Mouse (Mus musculus) liver, embryonic 13.5 days (tissue): ENCODE data around the gene Kif3a. TPM values are rescaled to one million over a fixed set of nuclear protein-coding genes. Genes with fewer than 3 reads are reported as not detected.
A peak's percentile ranks its signal among the peaks of the same experiment; 100 is the strongest.

ENCODE experiments used
- ATAC-seq: fragments of 200-750 bp; cut with Nextera tagmentation; 2 replicates; pipeline ENCODE4 v1.8.0; 2017; ENCODE audit warnings: low read depth, mild to moderate bottlenecking, moderate number of reproducible peaks, moderate library complexity
- DNase-seq: peaks from one replicate; pipeline ENCODE4 v3.0.0; 2022
- H3K27ac ChIP-seq: fragments of 300-500 bp; sonication (generic); 2 replicates; pipeline ENCODE4 v1.5.1; 2015; ENCODE audit warnings: moderate library complexity, mild to moderate bottlenecking, inconsistent platforms
- H3K27me3 ChIP-seq: fragments of 300-500 bp; sonication (generic); 2 replicates; pipeline ENCODE4 v1.6.1; 2015; ENCODE audit warnings: mild to moderate bottlenecking, inconsistent platforms
- H3K36me3 ChIP-seq: fragments of 300-500 bp; sonication (generic); 2 replicates; pipeline ENCODE4 v1.6.1; 2015; ENCODE audit warnings: mild to moderate bottlenecking, inconsistent platforms
- H3K4me1 ChIP-seq: fragments of 300-500 bp; sonication (generic); replicated peaks from 2 replicates; pipeline ENCODE4 v1.6.1; 2015; ENCODE audit warnings: inconsistent platforms
- H3K4me2 ChIP-seq: fragments of 300-500 bp; sonication (generic); 2 replicates; pipeline ENCODE4 v1.6.1; 2015; ENCODE audit warnings: inconsistent platforms, mild to moderate bottlenecking, moderate library complexity
- H3K4me3 ChIP-seq: fragments of 300-500 bp; sonication (generic); replicated peaks from 2 replicates; pipeline ENCODE4 v1.5.1; 2015; ENCODE audit warnings: mild to moderate bottlenecking, inconsistent platforms
- H3K9ac ChIP-seq: fragments of 300-500 bp; sonication (generic); 2 replicates; pipeline ENCODE4 v1.6.1; 2015; ENCODE audit warnings: mild to moderate bottlenecking, inconsistent platforms
- H3K9me3 ChIP-seq: fragments of 300-500 bp; sonication (generic); replicated peaks from 2 replicates; pipeline ENCODE4 v1.6.1; 2016; ENCODE audit warnings: inconsistent platforms
- WGBS: fragments of 180-500 bp; shearing (Covaris S2); methylation state at CpG from one replicate; pipeline ENCODE4 v1.1.7; 2015; ENCODE audit not compliant: insufficient replicate concordance; 5-methylcytosine and 5-hydroxymethylcytosine counted together
- polyA plus RNA-seq: library from polyadenylated mRNA; unstranded; fragments of >200 nt; fragmentation: Nextera tagmentation; extraction: Ambion mirVana; gene quantifications from 2 replicates; pipeline ENCODE4 v1.2.1, GENCODE M21; 2015

The Kif3a gene
- polyA plus RNA-seq = 13.3 and 13.8 TPM in 2 replicates

- ATAC-seq = peak; percentile 97
- no peaks in the 10 kb centered on the region for H3K9me3 ChIP-seq
These were observed at the start of gene Kif3a for GRCm38 (mm10) chr11:53567224-53568014. Kif3a (plus strand) TSS chr11:53567379.

GRCm38 (mm10) chr11:53518759-53519158 lies 48.4 kb upstream of the Kif3a start:
- Histone ChIP-seq H3K4me2 (peak overlapping the region; percentile 95), H3K27ac (peak overlapping the region; percentile 96), H3K9ac (peak overlapping the region; percentile 96), H3K4me1 (peaks cover 75% of the 10 kb centered on the region), H3K9me3 (no peaks in the 10 kb centered on the region), H3K36me3 (no peaks in the 10 kb centered on the region), H3K4me3 (peak overlapping the region; percentile 89), H3K27me3 (no peaks in the 10 kb centered on the region)
- peak; percentile 43 for ATAC-seq
- peak; percentile 56 for DNase-seq
- WGBS = 17% methylated on average over 5 of the region's 5 CpGs

More at GRCm38 (mm10) chr11:53567224-53568014, at the start of gene Kif3a:
- Histone ChIP-seq H3K36me3 (no peaks in the 10 kb centered on the region), H3K27me3 (no peaks in the 10 kb centered on the region), H3K4me1 (peaks cover 20% of the 10 kb centered on the region), H3K4me2 (peak within 1 kb of the TSS; percentile 97), H3K4me3 (peak within 1 kb of the TSS; percentile 84), H3K27ac (peak within 1 kb of the TSS; percentile 47), H3K9ac (peak within 1 kb of the TSS; percentile 81)
- DNase-seq = peak; percentile 94
- under 1% methylated on average over 69 of the region's 69 CpGs for WGBS

DNA sequence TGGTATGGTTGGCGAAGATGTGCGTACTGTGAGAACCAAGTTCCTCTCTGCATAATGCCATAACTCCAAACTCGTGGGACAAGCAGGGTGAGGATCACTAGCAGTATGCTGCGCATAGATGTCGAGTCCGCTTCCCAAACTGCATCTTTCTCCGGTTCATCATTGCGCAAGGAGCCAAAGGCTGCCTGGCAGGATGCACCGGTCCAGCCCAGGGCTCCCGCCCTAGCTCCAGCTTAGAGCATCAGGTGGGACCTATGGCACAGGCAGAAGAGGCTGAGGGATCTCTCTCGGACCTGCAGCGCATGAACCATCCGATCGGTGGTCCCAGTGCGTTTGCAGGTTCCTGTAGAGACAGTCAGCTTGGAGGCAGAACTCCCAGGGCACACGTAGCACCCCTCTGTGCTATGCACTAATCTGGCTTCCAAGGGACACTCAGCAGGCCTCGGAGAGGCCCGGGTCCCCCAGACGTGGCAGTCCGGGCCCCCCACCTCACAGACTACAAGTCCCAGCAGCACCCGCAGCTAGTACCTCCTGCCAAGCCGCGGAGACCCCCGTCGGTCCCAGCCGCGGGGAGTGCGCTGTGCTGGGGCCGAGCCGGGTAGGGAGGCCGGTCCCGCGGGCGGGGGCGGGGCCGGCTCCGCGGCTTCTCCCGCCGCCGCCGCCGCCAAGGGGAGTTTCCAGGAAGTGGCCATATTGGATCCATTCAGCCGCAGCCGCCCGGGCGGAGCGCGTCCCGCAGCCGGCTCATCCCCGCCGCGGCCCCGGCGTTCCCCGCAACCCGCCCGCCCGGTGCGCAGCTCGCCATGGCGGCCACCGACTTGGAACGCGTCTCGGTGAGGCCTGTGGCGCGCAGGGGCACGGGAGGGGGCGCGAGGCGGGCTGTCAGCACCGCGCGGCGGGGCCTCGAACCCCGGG lies 47.7 kb upstream of the Kif3a start, which contains the start of gene Sept8:
Sept8 (plus strand) TSS at position 51 of the 915 bp plus-strand sequence.
- DNase-seq (peak; percentile 63), ATAC-seq (peak; percentile 69)
- H3K9ac ChIP-seq = peak within 1 kb of the TSS; percentile 96
- H3K27me3 ChIP-seq = no peaks in the 10 kb centered on the region
- H3K4me3 ChIP-seq = peak within 1 kb of the TSS; percentile 89
- H3K36me3 ChIP-seq = no peaks in the 10 kb centered on the region
- no peaks in the 10 kb centered on the region for H3K9me3 ChIP-seq
- peaks cover 82% of the 10 kb centered on the region for H3K4me1 ChIP-seq
- peak within 1 kb of the TSS; percentile 95 for H3K4me2 ChIP-seq
- 3% methylated on average over 79 of the region's 79 CpGs for WGBS
- peak within 1 kb of the TSS; percentile 96 for H3K27ac ChIP-seq

- 3% methylated on average over 24 of the region's 24 CpGs for WGBS
- Histone ChIP-seq H3K9ac (peak overlapping the region; percentile 96), H3K9me3 (no peaks in the 10 kb centered on the region), H3K27me3 (no peaks in the 10 kb centered on the region), H3K4me3 (peak overlapping the region; percentile 89), H3K4me2 (peak overlapping the region; percentile 95), H3K4me1 (peaks cover 91% of the 10 kb centered on the region), H3K36me3 (peaks cover 7% of the 10 kb centered on the region), H3K27ac (peak overlapping the region; percentile 96)
- ATAC-seq (peak; percentile 83), DNase-seq (peak; percentile 77)
These were observed 46.8 kb upstream of the Kif3a start for GRCm38 (mm10) chr11:53520122-53520978.

DNA sequence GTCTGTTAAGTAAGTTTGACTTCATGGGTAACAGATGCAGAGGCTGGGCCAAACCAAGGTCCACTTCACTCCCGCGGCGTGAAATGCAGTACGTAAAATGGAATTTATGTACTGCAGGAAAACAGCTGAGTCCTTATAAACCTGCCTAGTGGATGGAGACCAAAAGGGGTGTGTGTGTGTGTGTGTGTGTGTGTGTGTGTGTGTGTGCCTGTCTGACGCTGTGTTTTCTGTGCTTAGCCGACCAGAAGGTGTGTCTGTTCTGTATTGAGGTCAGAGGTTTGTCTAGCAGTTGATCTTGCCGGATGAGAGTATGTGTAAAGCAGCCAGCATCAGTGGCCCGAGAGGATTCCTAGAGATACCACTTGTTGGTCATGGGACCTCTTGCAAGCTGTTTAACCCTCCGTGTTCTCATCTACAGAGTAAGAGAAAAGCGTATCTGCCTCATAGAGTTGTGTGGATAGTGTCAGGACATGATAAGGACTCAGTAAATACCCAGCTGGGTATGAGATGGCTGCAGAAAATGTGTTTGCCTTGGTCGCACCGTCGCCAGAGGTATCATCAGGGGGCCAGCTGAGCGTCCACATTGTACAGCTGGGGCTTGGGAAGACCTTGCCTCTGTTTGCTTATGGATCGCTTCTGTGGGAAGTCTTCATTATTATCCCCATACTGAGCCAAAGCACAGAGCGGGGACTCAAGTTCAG lies 45.9 kb upstream of the Kif3a start:
- Histone ChIP-seq H3K27ac (peak overlapping the region; percentile 96), H3K9me3 (no peaks in the 10 kb centered on the region), H3K4me1 (peaks cover 95% of the 10 kb centered on the region), H3K4me3 (peak overlapping the region; percentile 89), H3K36me3 (peaks cover 9% of the 10 kb centered on the region), H3K4me2 (peak overlapping the region; percentile 95), H3K9ac (peak overlapping the region; percentile 96), H3K27me3 (no peaks in the 10 kb centered on the region)
- whole genome bisulfite sequencing = 20% methylated on average over 16 of the region's 16 CpGs
- ATAC-seq (peak; percentile 46), DNase-seq (peak; percentile 29)

DNA sequence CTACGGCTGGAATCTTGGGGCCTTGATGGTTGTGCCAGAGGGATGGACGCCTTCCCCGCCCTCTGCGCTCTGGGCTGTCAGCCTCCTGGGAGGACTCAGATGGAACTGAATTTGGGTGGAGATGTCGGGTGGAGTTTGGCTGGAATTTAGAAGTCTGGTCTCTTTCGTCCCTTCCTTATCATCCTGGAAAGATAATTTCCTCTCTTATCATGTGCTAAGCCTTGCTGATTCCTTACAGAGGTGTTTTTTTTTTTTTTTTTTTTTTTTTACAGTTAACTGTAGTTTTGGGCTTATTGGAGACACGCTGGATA lies 45.4 kb upstream of the Kif3a start:
- peaks cover 9% of the 10 kb centered on the region for H3K36me3 ChIP-seq
- DNase-seq = peak; percentile 34
- peak; percentile 19 for ATAC-seq
- peak overlapping the region; percentile 96 for H3K27ac ChIP-seq
- peak overlapping the region; percentile 95 for H3K4me2 ChIP-seq
- peak overlapping the region; percentile 89 for H3K4me3 ChIP-seq
- peaks cover 96% of the 10 kb centered on the region for H3K4me1 ChIP-seq
- 31% methylated on average over 7 of the region's 7 CpGs for WGBS
- H3K27me3 ChIP-seq = no peaks in the 10 kb centered on the region
- H3K9me3 ChIP-seq = no peaks in the 10 kb centered on the region
- peak overlapping the region; percentile 96 for H3K9ac ChIP-seq

GRCm38 (mm10) chr11:53522362-53522761 lies 44.8 kb upstream of the Kif3a start:
- peak overlapping the region; percentile 96 for H3K27ac ChIP-seq
- WGBS = 76% methylated on average over 3 of the region's 3 CpGs
- H3K4me1 ChIP-seq = peaks cover 96% of the 10 kb centered on the region
- peak overlapping the region; percentile 89 for H3K4me3 ChIP-seq
- H3K4me2 ChIP-seq = peak overlapping the region; percentile 95
- H3K27me3 ChIP-seq = no peaks in the 10 kb centered on the region
- H3K9me3 ChIP-seq = no peaks in the 10 kb centered on the region
- no peak for DNase-seq
- peak overlapping the region; percentile 96 for H3K9ac ChIP-seq
- H3K36me3 ChIP-seq = peaks cover 9% of the 10 kb centered on the region
- ATAC-seq = no peak

DNA sequence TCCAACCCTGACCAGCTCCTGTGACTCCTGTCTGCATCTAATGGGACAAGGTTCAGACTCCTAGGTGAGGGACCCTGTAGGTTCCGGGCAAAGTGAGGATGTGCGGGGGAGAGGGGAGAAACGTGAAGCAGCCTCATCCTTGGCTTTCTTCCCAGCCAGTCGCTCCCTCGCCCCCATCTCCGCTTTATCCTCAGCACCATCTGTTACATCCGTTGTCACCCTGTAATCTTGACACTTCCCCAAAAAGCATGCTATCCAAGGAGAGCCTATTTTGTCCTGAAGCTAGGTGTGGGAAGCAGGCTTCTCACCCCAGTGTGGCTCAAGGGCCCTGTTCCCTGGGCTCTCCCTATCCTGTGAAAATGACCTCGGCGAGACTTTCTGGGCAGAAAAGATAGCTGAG lies 44.2 kb upstream of the Kif3a start:
- peak overlapping the region; percentile 89 for H3K4me3 ChIP-seq
- ATAC-seq (no peak), DNase-seq (no peak)
- H3K36me3 ChIP-seq = peaks cover 12% of the 10 kb centered on the region
- H3K9me3 ChIP-seq = no peaks in the 10 kb centered on the region
- peak overlapping the region; percentile 96 for H3K9ac ChIP-seq
- 47% methylated on average over 9 of the region's 9 CpGs for WGBS
- H3K27me3 ChIP-seq = no peaks in the 10 kb centered on the region
- H3K4me1 ChIP-seq = peaks cover 96% of the 10 kb centered on the region
- H3K4me2 ChIP-seq = peak overlapping the region; percentile 95
- peak overlapping the region; percentile 96 for H3K27ac ChIP-seq

- no peaks in the 10 kb centered on the region for H3K9me3 ChIP-seq
- DNase-seq (no peak), ATAC-seq (no peak)
- peaks cover 13% of the 10 kb centered on the region for H3K36me3 ChIP-seq
- peaks cover 96% of the 10 kb centered on the region for H3K4me1 ChIP-seq
- 0 out of 2 replicates have a peak overlapping the region, but pooled peaks have one; percentile 95 for H3K4me2 ChIP-seq
- H3K9ac ChIP-seq = no peak overlapping the region
- 0 out of 2 replicates have a peak overlapping the region, but pooled peaks have one; percentile 26 for H3K27ac ChIP-seq
- H3K27me3 ChIP-seq = no peaks in the 10 kb centered on the region
- no peak overlapping the region for H3K4me3 ChIP-seq
- 78% methylated on average over 14 of the region's 14 CpGs for WGBS
These were observed 43.4 kb upstream of the Kif3a start for GRCm38 (mm10) chr11:53523545-53524405.
